Mouse (Mus musculus) right cerebral cortex, postnatal 4 days (tissue): ENCODE measurements around the gene Olfr362.
"Not testable (repeated sequence)": the region's sequence is repeated elsewhere in the genome, so short reads cannot be mapped to it uniquely, and the experiment has no call there.

Source experiments
- DNase-seq: peaks from one replicate; pipeline ENCODE4 v3.0.0-alpha.2; 2022

Olfr362 gene

DNA sequence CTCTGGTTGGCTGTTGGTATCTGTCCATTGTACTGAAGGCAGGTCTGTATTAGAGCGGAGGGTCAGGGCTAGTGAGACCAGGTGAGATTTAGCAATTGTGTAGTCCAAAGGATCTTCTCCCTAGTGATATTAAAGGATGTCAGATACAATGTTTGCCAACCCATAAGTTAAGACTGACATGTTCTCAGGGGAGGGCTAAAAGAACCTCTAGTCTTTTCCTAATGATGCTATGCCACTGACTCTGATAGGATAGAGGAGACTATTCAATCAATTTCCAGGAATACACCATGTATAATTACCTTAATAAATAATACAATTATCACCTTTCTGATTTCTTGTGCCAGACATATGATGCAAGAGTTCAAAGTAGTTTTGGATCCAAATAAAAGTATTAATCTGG lies at the start of gene Olfr362:
Gene Olfr362 (minus strand): TSS at position 101 of the 400 bp plus-strand sequence.
- DNase-seq: no peak

DNA sequence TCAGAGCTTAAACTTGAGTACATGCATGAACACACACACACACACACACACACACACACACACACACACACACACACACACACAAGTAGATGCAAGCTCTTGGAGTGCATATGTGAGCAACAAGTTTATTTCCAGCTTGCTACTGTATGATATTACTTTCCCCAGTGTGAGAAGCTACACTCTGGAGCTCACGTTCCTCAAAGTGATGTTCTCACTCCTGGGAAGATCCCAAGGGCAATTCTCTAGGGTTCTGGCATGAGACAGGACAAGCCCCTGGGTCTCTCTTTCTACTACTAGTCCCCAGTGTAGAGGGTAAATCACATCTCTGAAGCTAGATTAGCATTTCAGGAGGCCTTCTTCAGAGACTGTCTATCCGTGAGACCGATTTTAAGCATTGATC lies 21.3 kb upstream of the Olfr362 start, which contains the start of gene Olfr364-ps1:
Gene Olfr364-ps1 (plus strand): TSS at position 301 of the 400 bp plus-strand sequence.
- DNase-seq: no peak

DNA sequence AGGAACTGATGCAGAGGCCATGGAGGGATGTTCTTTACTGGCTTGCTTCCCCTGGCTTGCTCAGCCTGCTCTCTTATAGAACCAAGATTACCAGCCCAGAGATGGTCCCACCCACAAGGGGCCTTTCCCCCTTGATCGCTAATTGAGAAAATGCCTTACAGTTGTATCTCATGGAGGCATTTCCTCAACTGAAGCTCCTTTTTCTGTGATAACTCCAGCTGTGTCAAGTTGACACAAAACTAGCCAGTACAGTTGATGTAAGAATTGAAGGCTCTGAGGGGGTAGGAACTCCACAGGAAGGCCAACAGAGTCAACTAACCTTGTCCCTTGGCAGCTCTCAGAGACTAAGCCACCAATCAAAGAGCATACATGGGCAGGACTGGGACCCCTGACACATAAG lies 28.5 kb downstream of the Olfr362 start, which contains the start of gene Olfr361:
Gene Olfr361 (minus strand): TSS at position 101 of the 400 bp plus-strand sequence.
- not testable (repeated sequence) for DNase-seq

DNA sequence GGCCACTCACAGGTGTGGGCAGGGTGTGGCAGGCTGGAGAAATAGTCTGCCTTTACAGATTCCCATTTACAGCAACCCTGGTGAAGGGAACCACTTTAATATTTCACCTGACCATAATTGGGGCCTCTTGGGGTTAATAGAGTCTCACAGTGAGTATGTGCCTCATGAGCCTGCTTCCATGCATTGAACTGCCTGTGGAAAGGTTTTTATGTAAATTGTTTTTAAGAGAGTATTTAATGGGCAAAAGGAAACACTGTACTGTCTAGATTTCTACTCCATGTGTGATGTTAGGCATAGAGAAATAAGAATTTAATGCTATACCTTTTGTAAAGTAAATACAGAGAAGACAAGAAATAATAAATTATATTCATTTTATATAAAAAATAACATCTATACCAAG lies 52.3 kb downstream of the Olfr362 start, which contains the start of gene Olfr360:
Gene Olfr360 (plus strand): TSS at position 301 of the 400 bp plus-strand sequence.
- DNase-seq: no peak
